Mouse (Mus musculus) layer of hippocampus, postnatal 14 days (tissue): Measurements from ENCODE around the gene Dmrtc1c1. TPM values are rescaled to one million over a fixed set of nuclear protein-coding genes. Genes with fewer than 3 reads are reported as not detected.
"Not testable (repeated sequence)": the region's sequence is repeated elsewhere in the genome, so short reads cannot be mapped to it uniquely, and the experiment has no call there.

ENCODE experiments used
- DNase-seq, 2 experiments: peaks; one replicate each; pipeline ENCODE4 v3.0.0; 2021 to 2022; ENCODE audit warnings: low spot score in 2 of 2, mixed read lengths in 1 of 2
- long read RNA-seq, 2 experiments: library from polyadenylated mRNA; stranded (forward); transcript quantifications; one replicate each; pipeline ENCODE4 v2.0.0; 2021
- total RNA-seq, 2 experiments: library from RNA; stranded (reverse); gene quantifications; 2 replicates each; pipeline ENCODE4 v1.2.3; 2021

Dmrtc1c1 gene
- not detected for total RNA-seq
- long read RNA-seq, experiment 1: 0 reads
- long read RNA-seq, experiment 2: 0 reads

DNA sequence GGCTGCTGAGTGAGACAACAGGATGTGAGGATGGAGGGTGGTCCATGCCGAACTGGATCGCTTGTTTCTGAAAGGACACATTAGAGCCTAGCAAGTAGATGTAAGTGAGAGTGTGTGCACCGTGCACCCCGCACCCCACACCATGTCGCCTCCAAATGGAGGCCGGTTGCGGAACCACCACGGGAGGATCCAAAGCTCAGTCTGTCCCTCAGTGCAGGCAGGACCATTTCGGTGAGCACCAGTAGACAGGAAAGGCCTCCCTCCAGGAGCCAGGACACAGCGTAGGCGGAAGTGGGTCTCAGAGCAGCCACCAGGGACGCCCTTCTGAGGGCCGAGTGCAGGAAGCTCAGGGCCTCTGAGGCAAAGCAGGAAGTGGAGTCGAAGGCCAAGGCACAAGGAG lies at the start of gene Dmrtc1c1:
Gene Dmrtc1c1 (plus strand): TSS at position 301 of the 400 bp plus-strand sequence.
- not testable (repeated sequence) for DNase-seq

DNA sequence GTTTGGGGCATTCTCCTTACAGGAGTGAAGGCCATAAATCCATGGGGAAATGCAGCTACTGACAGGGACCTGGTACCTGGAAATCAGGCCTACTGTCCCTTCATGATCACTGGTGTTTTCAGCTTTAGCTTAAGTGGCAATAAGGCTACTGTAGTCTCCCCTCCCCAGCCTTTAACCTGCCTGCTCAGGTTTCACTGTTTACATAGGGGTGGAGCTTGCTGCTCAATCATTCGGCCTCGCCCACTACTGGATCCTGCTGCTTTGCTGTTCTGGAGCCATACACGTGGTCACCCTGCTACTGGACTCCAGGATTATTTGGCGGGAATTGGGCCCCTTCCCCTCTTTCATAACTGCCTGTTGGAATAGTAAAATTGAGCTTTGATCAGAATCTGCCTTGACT lies 36.9 kb upstream of the Dmrtc1c1 start:
- DNase-seq: no peak

DNA sequence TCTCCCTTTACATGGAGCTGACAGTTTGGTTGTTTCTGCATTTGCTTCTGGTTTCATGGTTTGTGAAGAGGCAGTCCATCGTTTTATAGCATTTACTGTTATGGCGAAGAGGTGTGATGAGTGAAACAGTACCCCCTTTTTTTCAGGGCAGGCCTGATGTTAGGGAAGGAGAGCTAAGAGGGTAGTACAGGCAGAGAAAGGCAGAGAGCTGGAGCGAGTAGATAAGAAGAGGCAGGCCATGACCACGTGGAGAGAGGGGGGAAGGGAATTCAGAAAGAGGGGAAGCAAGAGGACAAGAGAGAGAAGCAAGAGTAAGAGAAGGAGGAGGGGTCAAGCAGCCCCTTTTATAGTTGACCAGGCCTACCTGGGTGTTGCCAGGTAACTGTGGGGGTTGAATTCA lies 9.5 kb downstream of the Dmrtc1c1 start:
- DNase-seq: no peak

DNA sequence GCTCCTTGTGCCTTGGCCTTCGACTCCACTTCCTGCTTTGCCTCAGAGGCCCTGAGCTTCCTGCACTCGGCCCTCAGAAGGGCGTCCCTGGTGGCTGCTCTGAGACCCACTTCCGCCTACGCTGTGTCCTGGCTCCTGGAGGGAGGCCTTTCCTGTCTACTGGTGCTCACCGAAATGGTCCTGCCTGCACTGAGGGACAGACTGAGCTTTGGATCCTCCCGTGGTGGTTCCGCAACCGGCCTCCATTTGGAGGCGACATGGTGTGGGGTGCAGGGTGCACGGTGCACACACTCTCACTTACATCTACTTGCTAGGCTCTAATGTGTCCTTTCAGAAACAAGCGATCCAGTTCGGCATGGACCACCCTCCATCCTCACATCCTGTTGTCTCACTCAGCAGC lies 51.8 kb downstream of the Dmrtc1c1 start, which contains the start of gene Dmrtc1c2:
Gene Dmrtc1c2 (minus strand): TSS at position 101 of the 400 bp plus-strand sequence.
- DNase-seq: not testable (repeated sequence)

Other genes starting within 250 kb of the Dmrtc1c1 start
- gene Phka1, start 158.7 kb upstream of the Dmrtc1c1 start, total RNA-seq: 10 to 100 TPM; 27.1 to 28.1 TPM
- not detected for gene Gm3880, start 116.0 kb upstream of the Dmrtc1c1 start, total RNA-seq
- gene Gm9112, start 95.3 kb upstream of the Dmrtc1c1 start, total RNA-seq: not detected
- not detected for gene Dmrtc1b, start 95.1 kb upstream of the Dmrtc1c1 start, total RNA-seq
- gene Dmrtc1c2, start 51.7 kb downstream of the Dmrtc1c1 start, total RNA-seq: not detected
- gene 1700031F05Rik, start 65.0 kb downstream of the Dmrtc1c1 start, total RNA-seq: not detected
- 1 to 10 TPM; 2.2 to 2.3 TPM for gene Dmrtc1a, start 105.7 kb downstream of the Dmrtc1c1 start, total RNA-seq
- gene 1700011M02Rik, start 105.9 kb downstream of the Dmrtc1c1 start, total RNA-seq: not detected
- gene 1700018G05Rik, start 125.4 kb downstream of the Dmrtc1c1 start, total RNA-seq: not detected